Mouse (Mus musculus): ENCODE measurements around the gene Specc1. TPM values are rescaled to one million over a fixed set of nuclear protein-coding genes. Genes with fewer than 3 reads are reported as not detected.

Gene Specc1
- 3.0 and 3.6 TPM in 2 replicates for polyA plus RNA-seq (2012; rRNA removed; ENCODE audit: low replicate concordance)

DNA sequence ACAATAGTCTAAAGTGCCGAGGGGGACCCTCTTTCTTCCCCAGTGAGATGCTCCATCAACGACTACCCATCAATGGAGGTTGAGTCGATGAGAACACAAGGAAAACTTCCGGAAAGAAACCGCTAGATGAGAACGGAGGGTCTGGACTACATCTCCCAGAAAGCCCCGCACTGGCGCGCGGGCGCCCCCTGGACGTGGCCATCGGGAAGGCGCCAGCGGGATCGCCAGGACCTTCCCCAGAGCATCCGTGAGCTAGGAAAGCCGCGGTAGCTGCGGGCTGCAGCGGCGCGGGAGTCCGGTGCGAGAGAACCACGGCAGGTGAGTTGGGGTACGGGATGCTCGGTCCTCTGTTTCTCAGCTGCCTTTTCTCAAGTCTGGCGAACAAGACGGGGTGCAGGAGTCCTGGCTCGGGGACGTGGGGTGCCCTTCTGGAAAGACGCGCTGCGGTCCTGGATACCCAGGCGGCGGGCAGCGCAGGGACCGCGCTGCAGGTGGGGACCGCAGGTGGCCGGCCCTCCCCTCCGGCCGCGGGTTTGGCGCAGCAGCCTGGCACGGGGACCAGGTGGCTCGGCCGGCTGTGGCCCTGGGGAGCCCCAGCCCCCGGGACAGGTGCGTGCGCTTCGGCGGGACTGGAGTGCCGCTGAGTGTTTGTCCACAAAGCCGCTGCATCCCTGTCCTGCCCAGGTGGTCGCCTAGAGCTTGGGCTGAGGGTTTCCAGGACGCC is at the start of gene Specc1:
Gene Specc1, plus strand, starts transcription at position 192 of the 724 bp plus-strand sequence.

DNA sequence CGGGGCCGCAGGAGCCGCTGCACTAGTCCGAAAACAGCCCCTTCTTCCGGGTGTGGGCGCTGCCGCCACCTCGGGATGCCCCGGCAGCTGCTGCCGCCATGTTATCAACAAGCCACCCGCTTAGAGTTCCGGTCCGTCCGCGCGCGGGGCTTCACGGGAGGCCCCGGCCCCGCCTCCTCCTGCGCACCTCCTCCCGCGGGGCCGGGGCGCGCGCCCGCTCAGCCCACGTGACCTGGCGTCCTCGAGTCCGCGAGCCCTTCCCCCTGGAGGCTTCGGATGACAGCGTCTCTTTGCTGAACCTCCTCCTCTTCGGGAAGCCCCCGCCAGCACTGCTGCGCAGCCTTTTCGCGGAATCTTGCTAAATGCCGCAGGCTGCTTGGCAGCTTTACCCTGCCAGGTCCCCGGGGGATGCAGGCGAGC is 26.5 kb upstream of the Specc1 start, which contains the start of gene Akap10:
Gene Akap10, minus strand, starts transcription at position 155 of the 420 bp plus-strand sequence.

DNA sequence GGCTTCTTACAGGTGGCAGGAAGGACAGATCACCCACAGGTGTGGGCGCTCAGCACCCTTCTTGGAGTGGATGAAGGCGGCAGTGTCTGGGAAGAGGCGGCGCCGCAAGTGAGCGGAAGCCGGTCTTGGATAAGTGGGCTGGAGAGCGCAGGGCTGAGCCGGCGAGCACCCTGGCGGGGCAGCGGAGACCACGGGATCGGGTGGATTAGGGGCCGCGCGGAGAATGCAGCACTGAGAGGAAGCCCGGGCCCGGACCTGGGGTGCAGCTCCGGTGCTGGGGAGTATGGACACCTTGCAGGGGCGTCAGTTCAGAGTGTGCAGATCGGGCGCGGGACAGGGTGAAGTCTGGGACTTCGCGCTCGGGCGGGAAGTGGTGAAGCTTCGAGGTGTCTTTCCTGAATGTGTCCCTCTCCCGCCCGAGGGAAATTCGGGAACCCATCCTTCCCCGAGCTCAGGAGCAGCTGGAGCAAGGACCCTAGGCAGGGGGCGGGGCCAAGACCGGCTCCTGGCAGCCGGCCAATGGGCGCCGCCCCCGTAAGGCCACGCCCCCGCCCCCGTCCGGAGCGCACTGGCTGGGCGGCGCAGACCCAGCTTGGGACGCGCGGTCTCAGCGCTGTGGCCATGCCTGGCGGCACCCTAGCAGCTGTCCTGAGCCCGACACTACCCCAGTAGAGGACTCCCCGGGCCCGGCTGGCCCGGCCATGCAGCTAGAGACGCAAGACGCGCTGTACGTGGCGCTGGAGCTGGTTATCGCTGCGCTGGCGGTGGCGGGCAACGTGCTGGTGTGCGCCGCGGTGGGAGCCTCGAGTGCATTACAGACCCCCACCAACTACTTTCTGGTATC is 292.1 kb downstream of the Specc1 start, which contains the start of gene Adora2b:
Gene Adora2b, plus strand, starts transcription at position 584 of the 844 bp plus-strand sequence.

Other genes with a start within 250 kb of the Specc1 start
- gene Slc5a10, start 235.9 kb upstream of the Specc1 start, polyA plus RNA-seq (2012; rRNA removed; ENCODE audit: low replicate concordance), result 0.07 TPM in 1 of 2 replicates, not detected in the other
- 13.2 and 18.1 TPM in 2 replicates for gene Prpsap2, start 194.7 kb upstream of the Specc1 start, polyA plus RNA-seq (2012; rRNA removed; ENCODE audit: low replicate concordance)
- gene Ulk2, start 101.7 kb upstream of the Specc1 start, polyA plus RNA-seq (2012; rRNA removed; ENCODE audit: low replicate concordance), result 58.8 and 111 TPM in 2 replicates
- 9.7 and 14.4 TPM in 2 replicates for gene Akap10, start 26.5 kb upstream of the Specc1 start, polyA plus RNA-seq (2012; rRNA removed; ENCODE audit: low replicate concordance)